Mouse (Mus musculus): ENCODE results near the gene Leo1.
"Not testable (repeated sequence)": the region's sequence is repeated elsewhere in the genome, so short reads cannot be mapped to it uniquely, and the experiment has no call there.

The Leo1 gene

GRCm38 (mm10) chr9:75467581-75467980 is 26.3 kb downstream of the Leo1 start:
- DNase-seq (ENCODE audit: low read depth in 1 of 2, low spot score in 2 of 2) = no peak

DNA sequence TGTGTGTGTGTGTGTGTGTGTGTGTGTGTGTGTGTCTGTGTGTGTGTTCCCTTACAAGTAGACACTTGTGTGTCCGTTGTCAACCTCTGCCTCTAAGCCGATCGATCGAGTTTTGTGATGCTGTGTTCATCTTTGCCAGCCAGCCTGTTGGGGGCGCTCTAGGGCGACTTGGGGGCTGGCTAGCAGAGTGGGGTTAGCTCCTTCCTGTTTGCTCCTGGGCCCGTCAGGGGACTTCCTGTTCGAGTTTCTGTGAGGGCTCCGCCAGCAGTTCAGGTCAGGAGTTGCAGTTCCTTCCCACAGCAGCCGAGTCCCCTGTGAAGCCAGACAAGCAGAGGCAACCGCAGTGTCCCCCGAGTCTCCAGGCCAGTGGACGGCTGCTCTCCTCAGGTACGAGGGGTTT is 27.0 kb downstream of the Leo1 start:
- DNase-seq (ENCODE audit: low read depth in 1 of 2, low spot score in 2 of 2) = peak; percentile 3 to 5

- no peak for DNase-seq (ENCODE audit: low read depth in 1 of 2, low spot score in 2 of 2)
Measured at GRCm38 (mm10) chr9:75477212-75477611, 35.9 kb downstream of the Leo1 start.

- DNase-seq (ENCODE audit: low read depth in 1 of 2, low spot score in 2 of 2) = no peak
Measured at GRCm38 (mm10) chr9:75479106-75479725, 37.9 kb downstream of the Leo1 start.

GRCm38 (mm10) chr9:75480536-75481075 is 39.3 kb downstream of the Leo1 start:
- no peak for DNase-seq (ENCODE audit: low read depth in 1 of 2, low spot score in 2 of 2)

- DNase-seq (ENCODE audit: low read depth in 1 of 2, low spot score in 2 of 2) = no peak
Measured at GRCm38 (mm10) chr9:75485231-75485630, 43.9 kb downstream of the Leo1 start.

DNA sequence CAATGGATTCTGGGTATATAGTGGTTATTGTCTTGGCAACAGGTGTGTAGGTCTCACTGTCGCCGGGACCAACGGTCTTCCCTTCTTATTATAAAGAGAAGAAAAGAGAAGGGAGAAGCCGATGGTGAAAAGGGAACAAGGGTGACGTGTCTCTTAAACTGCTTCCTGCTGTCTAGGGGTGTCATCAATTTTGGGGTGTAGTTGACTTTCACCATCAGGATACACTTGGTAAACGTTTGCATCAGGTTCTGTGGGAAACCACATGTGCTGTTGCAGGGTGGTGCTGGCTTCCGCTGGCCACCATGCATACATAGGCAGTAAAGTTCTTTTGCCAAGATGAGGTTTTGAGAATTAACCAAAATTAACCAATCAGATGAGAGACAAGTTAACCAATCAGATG is 46.9 kb downstream of the Leo1 start:
- not testable (repeated sequence) for DNase-seq (ENCODE audit: low read depth in 1 of 2, low spot score in 2 of 2)

DNA sequence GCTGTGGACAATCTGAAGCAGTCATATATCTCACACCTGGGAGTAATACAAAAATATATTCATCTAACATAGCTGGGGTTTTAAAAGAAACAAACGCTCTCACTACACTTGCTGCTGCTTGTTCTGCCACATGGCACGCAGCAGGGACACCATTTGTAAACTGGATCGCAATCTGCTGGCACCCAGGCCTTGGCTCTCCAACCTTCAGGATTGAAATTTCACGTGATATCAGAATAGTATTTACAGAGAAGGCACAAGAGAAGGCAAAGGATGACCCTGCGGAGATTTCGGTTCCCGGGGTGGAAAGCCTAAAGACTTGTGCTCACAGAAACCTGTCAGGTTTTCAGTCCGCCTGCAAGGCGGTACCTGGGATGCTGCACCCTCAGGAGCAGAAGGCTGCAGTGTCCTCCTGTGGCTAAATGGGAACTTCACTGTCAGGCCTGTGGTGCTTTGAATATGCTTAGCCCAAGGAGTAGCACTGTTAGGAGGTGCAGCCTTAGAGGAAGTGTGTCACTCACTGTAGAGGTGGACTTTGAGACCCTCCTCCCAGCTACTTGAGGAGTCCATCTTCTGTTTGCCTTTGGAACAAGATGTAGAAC is 53.2 kb downstream of the Leo1 start:
- no peak for DNase-seq (ENCODE audit: low read depth in 1 of 2, low spot score in 2 of 2)

GRCm38 (mm10) chr9:75495945-75496344 is 54.6 kb downstream of the Leo1 start:
- DNase-seq (ENCODE audit: low read depth in 1 of 2, low spot score in 2 of 2) = no peak

DNA sequence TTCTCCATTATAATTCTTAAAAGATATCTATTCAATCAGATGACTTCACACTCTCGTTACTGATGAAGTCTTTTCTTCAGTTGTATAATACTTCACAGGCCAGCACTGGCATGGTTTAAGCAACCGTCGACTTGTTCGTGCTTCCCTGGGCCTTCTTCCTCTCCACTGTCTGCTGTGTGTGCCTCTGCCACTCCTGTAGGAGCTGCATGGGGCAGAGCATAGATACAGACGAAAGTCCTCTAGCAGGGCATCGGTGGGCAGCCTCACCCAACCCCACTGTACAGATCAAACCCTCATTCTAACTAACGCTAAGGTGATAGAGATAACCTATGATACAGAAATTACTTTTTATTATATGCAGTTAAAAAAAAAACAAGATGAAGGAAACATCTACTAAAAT is 57.2 kb downstream of the Leo1 start:
- no peak for DNase-seq (ENCODE audit: low read depth in 1 of 2, low spot score in 2 of 2)

- no peak for DNase-seq (ENCODE audit: low read depth in 1 of 2, low spot score in 2 of 2)
Measured at GRCm38 (mm10) chr9:75504311-75504710, 63.0 kb downstream of the Leo1 start.

GRCm38 (mm10) chr9:75511236-75511939 is 70.1 kb downstream of the Leo1 start:
- no peak for DNase-seq (ENCODE audit: low read depth in 1 of 2, low spot score in 2 of 2)

- DNase-seq (ENCODE audit: low read depth in 1 of 2, low spot score in 2 of 2) = no peak
Measured at GRCm38 (mm10) chr9:75515464-75516113, 74.3 kb downstream of the Leo1 start.
